Mouse (Mus musculus) small intestine, adult 2 months (tissue): ENCODE data around the gene Blnk.

Experiments used
- CTCF ChIP-seq: fragments of 200-500 bp; IDR thresholded peaks from 2 replicates; pipeline ENCODE4 v1.5.1; 2012; ENCODE audit warnings: low read depth, mild to moderate bottlenecking, control low read depth, inconsistent platforms, low read length, moderate library complexity, mixed read lengths; ENCODE audit not compliant: insufficient replicate concordance, insufficient read length; ENCODE audit errors: extremely low read depth
- POLR2A ChIP-seq: fragments of 200-500 bp; IDR thresholded peaks from 2 replicates; pipeline ENCODE4 v1.6.1; 2012; ENCODE audit warnings: low read depth, mild to moderate bottlenecking, control low read depth, inconsistent platforms, low read length, moderate library complexity

DNA sequence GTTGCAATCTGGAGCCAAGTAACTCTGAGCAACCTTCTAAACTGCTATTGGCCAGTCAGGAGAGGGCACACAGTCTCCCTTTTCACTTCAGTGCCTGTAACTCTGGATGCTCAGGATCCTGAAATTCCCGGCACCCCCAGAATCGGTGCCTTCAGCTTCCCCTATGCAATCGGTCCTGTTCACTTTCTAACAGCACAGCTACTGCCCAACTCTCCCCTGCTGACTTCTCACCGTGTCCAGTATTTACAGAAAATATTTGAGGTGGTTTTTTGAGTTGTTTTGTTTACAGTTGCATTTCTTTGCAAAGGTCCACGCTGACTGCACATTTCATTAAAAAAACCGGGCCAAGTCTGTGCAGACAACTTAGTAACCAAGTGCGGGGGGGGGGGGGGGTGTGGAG, 2.7 kb downstream of the Blnk start:
- TF ChIP-seq CTCF: no peak
- TF ChIP-seq POLR2A: no peak
